Mouse (Mus musculus) MEL (cell line): Measurements from ENCODE around the gene Tnfrsf13c.

Experiments used
- CHD1 ChIP-seq: IDR thresholded peaks from 2 replicates; pipeline ENCODE4 v1.6.1; 2012; ENCODE audit warnings: low read depth, mild to moderate bottlenecking, inconsistent platforms, low read length, improper control_type of control experiment
- CTCF ChIP-seq, 3 experiments: IDR thresholded peaks in 2 of 3; conservative IDR thresholded peaks in 1 of 3; 2 replicates each; pipeline ENCODE4 v1.5.1; 2011 to 2012; ENCODE audit warnings: low read length in 3 of 3, low read depth in 2 of 3, mild to moderate bottlenecking in 2 of 3, improper control_type of control experiment in 1 of 3, inconsistent platforms in 1 of 3, mixed read lengths in 1 of 3, moderate library complexity in 1 of 3; ENCODE audit not compliant: control insufficient read depth in 1 of 3, insufficient read depth in 1 of 3, poor library complexity in 1 of 3, severe bottlenecking in 1 of 3
- ELF1 ChIP-seq: IDR thresholded peaks from 2 replicates; pipeline ENCODE4 v1.6.1; 2014; ENCODE audit warnings: low read depth, mild to moderate bottlenecking, inconsistent platforms, low read length, improper control_type of control experiment, moderate library complexity
- POLR2A ChIP-seq, 2 experiments: IDR thresholded peaks; 2 replicates each; pipeline ENCODE4 v1.6.1; 2011 to 2012; ENCODE audit warnings: low read length in 2 of 2, mild to moderate bottlenecking in 2 of 2, control low read depth in 1 of 2, improper control_type of control experiment in 1 of 2, low read depth in 1 of 2, moderate library complexity in 1 of 2; ENCODE audit not compliant: control insufficient read depth in 1 of 2, insufficient read depth in 1 of 2, poor library complexity in 1 of 2

DNA sequence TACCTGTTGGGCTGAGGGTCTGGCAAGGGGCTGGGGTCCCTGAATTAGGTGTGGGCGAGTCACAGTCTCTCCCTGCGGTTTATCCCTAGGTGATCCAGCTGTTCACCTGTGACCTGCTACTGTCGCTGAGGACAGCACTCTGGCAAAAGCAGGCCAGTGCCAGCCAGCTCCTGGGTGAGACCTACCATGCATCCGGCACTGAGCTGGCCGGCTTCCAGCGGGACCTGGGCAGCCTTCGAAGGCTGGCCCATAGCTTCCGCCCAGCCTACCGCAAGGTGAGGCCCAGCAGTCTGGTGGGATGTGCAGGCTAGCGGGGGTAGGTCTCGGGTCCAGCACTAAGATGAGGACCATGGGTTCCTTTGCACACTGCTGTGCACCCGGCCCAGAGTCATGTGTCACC, 24.6 kb downstream of the Tnfrsf13c start:
- no peak for TF ChIP-seq POLR2A (IDR thresholded peaks at IDR 0.05; ENCODE audit: control insufficient read depth in 1 of 2, insufficient read depth in 1 of 2, low read depth in 1 of 2, low read length in 2 of 2, poor library complexity in 1 of 2)
- TF ChIP-seq CTCF (IDR thresholded peaks at IDR 0.05 in 2 of 3, conservative IDR thresholded peaks at IDR 0.05 in 1 of 3; ENCODE audit: control insufficient read depth in 1 of 3, insufficient read depth in 1 of 3, low read depth in 2 of 3, low read length in 3 of 3, poor library complexity in 1 of 3, severe bottlenecking in 1 of 3) = no peak
- no peak for TF ChIP-seq ELF1
- TF ChIP-seq CHD1 = no peak
